Mouse (Mus musculus): ENCODE data around the gene Ncoa3. TPM values are rescaled to one million over a fixed set of nuclear protein-coding genes. Genes with fewer than 3 reads are reported as not detected.
"Not testable (repeated sequence)": the region's sequence is repeated elsewhere in the genome, so short reads cannot be mapped to it uniquely, and the experiment has no call there.

The Ncoa3 gene
- 17.1 and 18.5 TPM in 2 replicates for polyA plus RNA-seq (2014; fragmentation: Nextera tagmentation; extraction: Ambion mirVana)

GRCm38 (mm10) chr2:165992270-165993172 lies at the start of gene Ncoa3:
Gene Ncoa3, plus strand, starts transcription at chr2:165992636.
- ATAC-seq (ENCODE audit: low read depth), result peak; percentile 91
- H3K27me3 ChIP-seq (ENCODE audit: control insufficient read depth, insufficient read depth, low read length), result no peaks in the 10 kb centered on the region
- peak within 1 kb of the TSS; percentile 83 for H3K4me2 ChIP-seq (ENCODE audit: low read depth, low read length)
- H3K36me3 ChIP-seq (ENCODE audit: control insufficient read depth, insufficient read depth, low read length), result no peaks in the 10 kb centered on the region
- peak within 1 kb of the TSS; percentile 89 for H3K9ac ChIP-seq (replicated peaks; ENCODE audit: low read depth, low read length)
- no peaks in the 10 kb centered on the region for H3K9me3 ChIP-seq (ENCODE audit: control insufficient read depth, low read length)
- WGBS, result 3% methylated on average over 72 of the region's 103 CpGs
- peaks cover 8% of the 10 kb centered on the region for H3K4me1 ChIP-seq (ENCODE audit: control insufficient read depth, insufficient read depth, low read length)
- peak within 1 kb of the TSS; percentile 81 for H3K4me3 ChIP-seq (ENCODE audit: low read depth, low read length)
- peak within 1 kb of the TSS; percentile 85 for H3K27ac ChIP-seq (ENCODE audit: low read depth, low read length)

GRCm38 (mm10) chr2:165943113-165943512 lies 49.3 kb upstream of the Ncoa3 start:
- 88% methylated on average over 2 of the region's 2 CpGs for WGBS
- no peak overlapping the region for H3K4me3 ChIP-seq (ENCODE audit: low read depth, low read length)

GRCm38 (mm10) chr2:165944576-165945351 lies 47.7 kb upstream of the Ncoa3 start:
- no peak for ATAC-seq (ENCODE audit: low read depth)
- Histone ChIP-seq H3K4me2 (ENCODE audit: low read depth, low read length) (no peak overlapping the region), H3K27ac (ENCODE audit: low read depth, low read length) (no peak overlapping the region), H3K4me3 (ENCODE audit: low read depth, low read length) (no peak overlapping the region), H3K36me3 (ENCODE audit: control insufficient read depth, insufficient read depth, low read length) (no peaks in the 10 kb centered on the region), H3K9me3 (ENCODE audit: control insufficient read depth, low read length) (no peaks in the 10 kb centered on the region), H3K27me3 (ENCODE audit: control insufficient read depth, insufficient read depth, low read length) (no peaks in the 10 kb centered on the region), H3K9ac (replicated peaks; ENCODE audit: low read depth, low read length) (no peak overlapping the region), H3K4me1 (ENCODE audit: control insufficient read depth, insufficient read depth, low read length) (no peaks in the 10 kb centered on the region)
- 76% methylated on average over 11 of the region's 11 CpGs for WGBS

More at GRCm38 (mm10) chr2:165943113-165943512, 49.3 kb upstream of the Ncoa3 start:
- no peak overlapping the region for H3K4me2 ChIP-seq (ENCODE audit: low read depth, low read length)
- H3K27me3 ChIP-seq (ENCODE audit: control insufficient read depth, insufficient read depth, low read length), result no peaks in the 10 kb centered on the region
- H3K9ac ChIP-seq (replicated peaks; ENCODE audit: low read depth, low read length), result no peak overlapping the region
- H3K36me3 ChIP-seq (ENCODE audit: control insufficient read depth, insufficient read depth, low read length), result no peaks in the 10 kb centered on the region
- H3K27ac ChIP-seq (ENCODE audit: low read depth, low read length), result no peak overlapping the region
- no peaks in the 10 kb centered on the region for H3K9me3 ChIP-seq (ENCODE audit: control insufficient read depth, low read length)
- H3K4me1 ChIP-seq (ENCODE audit: control insufficient read depth, insufficient read depth, low read length), result no peaks in the 10 kb centered on the region
- no peak for ATAC-seq (ENCODE audit: low read depth)

- H3K9ac ChIP-seq (replicated peaks; ENCODE audit: low read depth, low read length), result no peak overlapping the region
- 91% methylated on average over 1 of the region's 1 CpGs for WGBS
- H3K9me3 ChIP-seq (ENCODE audit: control insufficient read depth, low read length), result no peaks in the 10 kb centered on the region
- H3K4me1 ChIP-seq (ENCODE audit: control insufficient read depth, insufficient read depth, low read length), result no peaks in the 10 kb centered on the region
- ATAC-seq (ENCODE audit: low read depth), result no peak
- no peaks in the 10 kb centered on the region for H3K36me3 ChIP-seq (ENCODE audit: control insufficient read depth, insufficient read depth, low read length)
- no peak overlapping the region for H3K4me2 ChIP-seq (ENCODE audit: low read depth, low read length)
- no peaks in the 10 kb centered on the region for H3K27me3 ChIP-seq (ENCODE audit: control insufficient read depth, insufficient read depth, low read length)
- H3K4me3 ChIP-seq (ENCODE audit: low read depth, low read length), result no peak overlapping the region
- no peak overlapping the region for H3K27ac ChIP-seq (ENCODE audit: low read depth, low read length)
Observed at GRCm38 (mm10) chr2:165946046-165946564, 46.3 kb upstream of the Ncoa3 start.

GRCm38 (mm10) chr2:165948007-165948406 lies 44.4 kb upstream of the Ncoa3 start:
- Histone ChIP-seq H3K9me3 (ENCODE audit: control insufficient read depth, low read length) (no peaks in the 10 kb centered on the region), H3K36me3 (ENCODE audit: control insufficient read depth, insufficient read depth, low read length) (no peaks in the 10 kb centered on the region), H3K4me2 (ENCODE audit: low read depth, low read length) (no peak overlapping the region), H3K4me3 (ENCODE audit: low read depth, low read length) (no peak overlapping the region), H3K27me3 (ENCODE audit: control insufficient read depth, insufficient read depth, low read length) (no peaks in the 10 kb centered on the region), H3K4me1 (ENCODE audit: control insufficient read depth, insufficient read depth, low read length) (no peaks in the 10 kb centered on the region), H3K9ac (replicated peaks; ENCODE audit: low read depth, low read length) (no peak overlapping the region), H3K27ac (ENCODE audit: low read depth, low read length) (no peak overlapping the region)
- WGBS, result 46% methylated on average over 1 of the region's 1 CpGs
- ATAC-seq (ENCODE audit: low read depth), result no peak

GRCm38 (mm10) chr2:165948785-165949184 lies 43.7 kb upstream of the Ncoa3 start:
- not testable (repeated sequence) for H3K4me3 ChIP-seq (ENCODE audit: low read depth, low read length); H3K36me3 ChIP-seq (ENCODE audit: control insufficient read depth, insufficient read depth, low read length); H3K27ac ChIP-seq (ENCODE audit: low read depth, low read length); H3K4me1 ChIP-seq (ENCODE audit: control insufficient read depth, insufficient read depth, low read length); H3K9me3 ChIP-seq (ENCODE audit: control insufficient read depth, low read length); H3K4me2 ChIP-seq (ENCODE audit: low read depth, low read length); ATAC-seq (ENCODE audit: low read depth); H3K27me3 ChIP-seq (ENCODE audit: control insufficient read depth, insufficient read depth, low read length); H3K9ac ChIP-seq (replicated peaks; ENCODE audit: low read depth, low read length)
- 61% methylated on average over 1 of the region's 1 CpGs for WGBS

- 52% methylated on average over 3 of the region's 3 CpGs for WGBS
- no peak for ATAC-seq (ENCODE audit: low read depth)
- Histone ChIP-seq H3K27ac (ENCODE audit: low read depth, low read length) (no peak overlapping the region), H3K4me2 (ENCODE audit: low read depth, low read length) (no peak overlapping the region), H3K9ac (replicated peaks; ENCODE audit: low read depth, low read length) (no peak overlapping the region), H3K36me3 (ENCODE audit: control insufficient read depth, insufficient read depth, low read length) (no peaks in the 10 kb centered on the region), H3K4me1 (ENCODE audit: control insufficient read depth, insufficient read depth, low read length) (no peaks in the 10 kb centered on the region), H3K4me3 (ENCODE audit: low read depth, low read length) (no peak overlapping the region), H3K9me3 (ENCODE audit: control insufficient read depth, low read length) (no peaks in the 10 kb centered on the region), H3K27me3 (ENCODE audit: control insufficient read depth, insufficient read depth, low read length) (no peaks in the 10 kb centered on the region)
Observed at GRCm38 (mm10) chr2:165949719-165950118, 42.7 kb upstream of the Ncoa3 start.

- WGBS, result 78% methylated on average over 12 of the region's 12 CpGs
- no peaks in the 10 kb centered on the region for H3K27me3 ChIP-seq (ENCODE audit: control insufficient read depth, insufficient read depth, low read length)
- ATAC-seq (ENCODE audit: low read depth), result no peak
- H3K36me3 ChIP-seq (ENCODE audit: control insufficient read depth, insufficient read depth, low read length), result no peaks in the 10 kb centered on the region
- H3K4me2 ChIP-seq (ENCODE audit: low read depth, low read length), result no peak overlapping the region
- no peaks in the 10 kb centered on the region for H3K4me1 ChIP-seq (ENCODE audit: control insufficient read depth, insufficient read depth, low read length)
- no peaks in the 10 kb centered on the region for H3K9me3 ChIP-seq (ENCODE audit: control insufficient read depth, low read length)
- no peak overlapping the region for H3K9ac ChIP-seq (replicated peaks; ENCODE audit: low read depth, low read length)
- no peak overlapping the region for H3K4me3 ChIP-seq (ENCODE audit: low read depth, low read length)
- H3K27ac ChIP-seq (ENCODE audit: low read depth, low read length), result no peak overlapping the region
Observed at GRCm38 (mm10) chr2:165951432-165952068, 40.9 kb upstream of the Ncoa3 start.
